Mouse (Mus musculus) ES-E14 (cell line): ENCODE results near the gene Asah2. TPM values are rescaled to one million over a fixed set of nuclear protein-coding genes. Genes with fewer than 3 reads are reported as not detected.
"Not testable (repeated sequence)": the region's sequence is repeated elsewhere in the genome, so short reads cannot be mapped to it uniquely, and the experiment has no call there.

Source experiments
- DNase-seq: peaks from one replicate; pipeline ENCODE4 v3.0.0-alpha.2; 2013; ENCODE audit warnings: low read depth, low spot score
- H3K27ac ChIP-seq: 2 replicates; pipeline ENCODE4 v1.5.1; 2012; ENCODE audit warnings: low read depth, mild to moderate bottlenecking, low read length, moderate library complexity, mixed read lengths; ENCODE audit not compliant: poor library complexity, insufficient read depth, severe bottlenecking
- H3K36me3 ChIP-seq: 2 replicates; pipeline ENCODE4 v1.6.1; 2012; ENCODE audit warnings: mild to moderate bottlenecking, low read length, moderate library complexity, mixed read lengths; ENCODE audit not compliant: control insufficient read depth, poor library complexity, insufficient read depth, severe bottlenecking
- H3K4me1 ChIP-seq, 2 experiments: fragments of 150-350 bp in 1 of 2; sonication (generic) in 1 of 2; 2 replicates each; pipeline ENCODE4 v1.6.1; 2012; ENCODE audit warnings: low read length in 2 of 2, mild to moderate bottlenecking in 1 of 2, mixed read lengths in 1 of 2; ENCODE audit not compliant: control insufficient read depth in 2 of 2, insufficient read depth in 2 of 2, poor library complexity in 1 of 2
- H3K4me3 ChIP-seq, 2 experiments: fragments of 150-350 bp in 1 of 2; sonication (generic) in 1 of 2; 2 replicates each; pipeline ENCODE4 v1.5.1; 2012; ENCODE audit warnings: low read length in 2 of 2, low read depth in 1 of 2, mild to moderate bottlenecking in 1 of 2, mixed read lengths in 1 of 2; ENCODE audit not compliant: insufficient read depth in 1 of 2, poor library complexity in 1 of 2, severe bottlenecking in 1 of 2
- H3K9ac ChIP-seq: 2 replicates; pipeline ENCODE4 v1.6.1; 2012; ENCODE audit warnings: low read depth, mild to moderate bottlenecking, low read length, mixed read lengths; ENCODE audit not compliant: poor library complexity, insufficient read depth, severe bottlenecking
- H3K9me3 ChIP-seq: fragments of 150-350 bp; sonication (generic); 2 replicates; pipeline ENCODE4 v1.6.1; 2012; ENCODE audit warnings: low read depth, mild to moderate bottlenecking, low read length; ENCODE audit not compliant: control insufficient read depth, insufficient read depth
- CHD2 ChIP-seq: IDR thresholded peaks from 2 replicates; pipeline ENCODE4 v1.6.1; 2014; ENCODE audit warnings: mild to moderate bottlenecking, low read depth, low read length, inconsistent platforms
- HCFC1 ChIP-seq: IDR thresholded peaks from 2 replicates; pipeline ENCODE4 v1.6.1; 2012; ENCODE audit warnings: low read length, inconsistent platforms, borderline replicate concordance; ENCODE audit not compliant: insufficient read depth
- MAFK ChIP-seq: IDR thresholded peaks from 2 replicates; pipeline ENCODE4 v1.6.1; 2014; ENCODE audit warnings: mild to moderate bottlenecking, low read depth, low read length, inconsistent platforms; ENCODE audit not compliant: insufficient read depth
- ZC3H11A ChIP-seq: IDR thresholded peaks from 2 replicates; pipeline ENCODE4 v1.6.1; 2012; ENCODE audit warnings: low read depth, mild to moderate bottlenecking, inconsistent platforms, low read length, borderline replicate concordance
- ZNF384 ChIP-seq: IDR thresholded peaks from 2 replicates; pipeline ENCODE4 v1.6.1; 2012; ENCODE audit warnings: low read depth, low read length, inconsistent platforms
- in situ Hi-C, 2 experiments: fragments of 600-800 bp; cut with MboI; formaldehyde crosslinking; loops; one replicate each; pipeline ENCODE4 v1.15.1; 2025; ENCODE audit warnings: low sequenced_read_pairs in 2 of 2, inconsistent platforms in 1 of 2; ENCODE audit not compliant: unreplicated experiment in 2 of 2
- total RNA-seq: library from RNA; depleted of rRNA; stranded (reverse); fragments of 300-350 nt; gene quantifications from 2 replicates; pipeline ENCODE4 v1.2.3, GENCODE M21; 2012

Asah2 gene
- total RNA-seq, 1 experiment, result 0.54 TPM

- in situ Hi-C loops, result no loop called here
- no peak overlapping the region for H3K4me3 ChIP-seq
Observed at GRCm38 (mm10) chr19:32138361-32139088, 30.5 kb upstream of the Asah2 start.

GRCm38 (mm10) chr19:32137904-32138303 is 29.9 kb upstream of the Asah2 start:
- DNase-seq, result no peak
- Histone ChIP-seq H3K9ac (no peak overlapping the region), H3K9me3 (no peaks in the 10 kb centered on the region), H3K27ac (no peak overlapping the region), H3K36me3 (peaks cover 8% of the 10 kb centered on the region), H3K4me3 (no peak overlapping the region), H3K4me1 (peaks cover 1 to 6% of the 10 kb centered on the region in 2 experiments; a peak in 3 of 4 replicates)
- TF ChIP-seq MAFK (no peak), CHD2 (no peak), ZNF384 (no peak), HCFC1 (no peak), ZC3H11A (no peak)
- in situ Hi-C loops, result no loop called here

More at GRCm38 (mm10) chr19:32138361-32139088, 30.5 kb upstream of the Asah2 start:
- no peak overlapping the region for H3K27ac ChIP-seq
- TF ChIP-seq ZC3H11A, result no peak
- no peak for TF ChIP-seq ZNF384
- H3K9ac ChIP-seq, result no peak overlapping the region
- H3K36me3 ChIP-seq, result peaks cover 8% of the 10 kb centered on the region
- no peaks in the 10 kb centered on the region for H3K9me3 ChIP-seq
- H3K4me1 ChIP-seq, result peaks cover 0 to 7% of the 10 kb centered on the region in 2 experiments; a peak in 3 of 4 replicates
- no peak for DNase-seq

GRCm38 (mm10) chr19:32136888-32137625 is 29.0 kb upstream of the Asah2 start:
- no peak for DNase-seq
- Histone ChIP-seq H3K4me3 (no peak overlapping the region), H3K36me3 (peaks cover 8% of the 10 kb centered on the region), H3K9ac (no peak overlapping the region), H3K4me1 (peaks cover 5 to 8% of the 10 kb centered on the region in 2 experiments; a peak in 2 of 4 replicates), H3K27ac (no peak overlapping the region), H3K9me3 (no peaks in the 10 kb centered on the region)
- in situ Hi-C loops, result no loop called here
- TF ChIP-seq MAFK (no peak), CHD2 (no peak), ZNF384 (no peak), HCFC1 (no peak), ZC3H11A (no peak)

GRCm38 (mm10) chr19:32131707-32132488 is 23.9 kb upstream of the Asah2 start:
- H3K36me3 ChIP-seq, H3K9me3 ChIP-seq, DNase-seq, H3K9ac ChIP-seq, H3K27ac ChIP-seq, in situ Hi-C loops, H3K4me3 ChIP-seq: not testable (repeated sequence)
- peaks cover 5 to 11% of the 10 kb centered on the region in 2 experiments; a peak in 3 of 4 replicates for H3K4me1 ChIP-seq
